Mouse (Mus musculus) ES-E14 (cell line): Measurements from ENCODE around the gene Nxt2. TPM values are rescaled to one million over a fixed set of nuclear protein-coding genes. Genes with fewer than 3 reads are reported as not detected.

Experiments
- DNase-seq: peaks from one replicate; pipeline ENCODE4 v3.0.0-alpha.2; 2013; ENCODE audit warnings: low read depth, low spot score
- H3K27ac ChIP-seq: 2 replicates; pipeline ENCODE4 v1.5.1; 2012; ENCODE audit warnings: low read depth, mild to moderate bottlenecking, low read length, moderate library complexity, mixed read lengths; ENCODE audit not compliant: poor library complexity, insufficient read depth, severe bottlenecking
- H3K36me3 ChIP-seq: 2 replicates; pipeline ENCODE4 v1.6.1; 2012; ENCODE audit warnings: mild to moderate bottlenecking, low read length, moderate library complexity, mixed read lengths; ENCODE audit not compliant: control insufficient read depth, poor library complexity, insufficient read depth, severe bottlenecking
- H3K4me1 ChIP-seq, 2 experiments: fragments of 150-350 bp in 1 of 2; sonication (generic) in 1 of 2; 2 replicates each; pipeline ENCODE4 v1.6.1; 2012; ENCODE audit warnings: low read length in 2 of 2, mild to moderate bottlenecking in 1 of 2, mixed read lengths in 1 of 2; ENCODE audit not compliant: control insufficient read depth in 2 of 2, insufficient read depth in 2 of 2, poor library complexity in 1 of 2
- H3K4me3 ChIP-seq, 2 experiments: fragments of 150-350 bp in 1 of 2; sonication (generic) in 1 of 2; 2 replicates each; pipeline ENCODE4 v1.5.1; 2012; ENCODE audit warnings: low read length in 2 of 2, low read depth in 1 of 2, mild to moderate bottlenecking in 1 of 2, mixed read lengths in 1 of 2; ENCODE audit not compliant: insufficient read depth in 1 of 2, poor library complexity in 1 of 2, severe bottlenecking in 1 of 2
- H3K9ac ChIP-seq: 2 replicates; pipeline ENCODE4 v1.6.1; 2012; ENCODE audit warnings: low read depth, mild to moderate bottlenecking, low read length, mixed read lengths; ENCODE audit not compliant: poor library complexity, insufficient read depth, severe bottlenecking
- H3K9me3 ChIP-seq: fragments of 150-350 bp; sonication (generic); 2 replicates; pipeline ENCODE4 v1.6.1; 2012; ENCODE audit warnings: low read depth, mild to moderate bottlenecking, low read length; ENCODE audit not compliant: control insufficient read depth, insufficient read depth
- CHD2 ChIP-seq: IDR thresholded peaks from 2 replicates; pipeline ENCODE4 v1.6.1; 2014; ENCODE audit warnings: mild to moderate bottlenecking, low read depth, low read length, inconsistent platforms
- HCFC1 ChIP-seq: IDR thresholded peaks from 2 replicates; pipeline ENCODE4 v1.6.1; 2012; ENCODE audit warnings: low read length, inconsistent platforms, borderline replicate concordance; ENCODE audit not compliant: insufficient read depth
- MAFK ChIP-seq: IDR thresholded peaks from 2 replicates; pipeline ENCODE4 v1.6.1; 2014; ENCODE audit warnings: mild to moderate bottlenecking, low read depth, low read length, inconsistent platforms; ENCODE audit not compliant: insufficient read depth
- ZC3H11A ChIP-seq: IDR thresholded peaks from 2 replicates; pipeline ENCODE4 v1.6.1; 2012; ENCODE audit warnings: low read depth, mild to moderate bottlenecking, inconsistent platforms, low read length, borderline replicate concordance
- ZNF384 ChIP-seq: IDR thresholded peaks from 2 replicates; pipeline ENCODE4 v1.6.1; 2012; ENCODE audit warnings: low read depth, low read length, inconsistent platforms
- in situ Hi-C, 2 experiments: fragments of 600-800 bp; cut with MboI; formaldehyde crosslinking; loops; one replicate each; pipeline ENCODE4 v1.15.1; 2025; ENCODE audit warnings: low sequenced_read_pairs in 2 of 2, inconsistent platforms in 1 of 2; ENCODE audit not compliant: unreplicated experiment in 2 of 2
- total RNA-seq: library from RNA; depleted of rRNA; stranded (reverse); fragments of 300-350 nt; gene quantifications from 2 replicates; pipeline ENCODE4 v1.2.3, GENCODE M21; 2012; rRNA removed

The Nxt2 gene
- total RNA-seq, 1 experiment, result 10.1 TPM

DNA sequence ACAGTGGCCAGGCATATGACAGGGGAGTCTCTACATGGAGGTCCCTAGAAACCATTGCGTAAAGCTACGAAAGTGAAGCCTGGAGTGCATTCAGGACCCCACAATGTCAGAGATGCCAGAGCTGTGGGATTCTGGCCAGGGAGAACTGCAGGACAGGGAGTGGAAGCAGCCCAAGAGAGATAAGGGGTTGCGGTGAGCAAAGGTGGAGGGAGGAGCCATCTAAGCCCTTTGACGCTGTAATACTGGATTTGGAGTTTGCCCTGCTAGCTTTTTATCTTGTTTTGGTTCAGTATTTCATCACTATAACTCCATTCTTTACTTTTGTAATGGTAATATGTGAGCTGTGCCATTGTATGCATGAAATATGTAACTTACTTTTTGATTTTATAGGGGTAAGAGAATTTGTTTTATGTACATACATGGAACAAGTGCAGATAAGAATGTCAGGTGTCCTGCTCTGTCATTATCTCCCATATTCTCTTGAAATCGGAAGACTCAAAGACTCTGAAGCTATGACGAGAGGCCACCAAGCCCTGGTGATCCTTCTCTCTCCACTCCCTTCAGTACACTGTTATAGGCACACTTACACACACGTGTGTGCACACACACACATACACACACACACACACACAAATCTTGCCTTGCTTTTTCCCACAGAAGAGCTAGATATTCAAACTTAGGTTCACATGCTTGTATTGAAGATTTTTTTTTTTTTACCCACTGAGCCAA, 23.6 kb downstream of the Nxt2 start:
- Histone ChIP-seq H3K36me3 (no peaks in the 10 kb centered on the region), H3K9me3 (no peaks in the 10 kb centered on the region), H3K27ac (no peak overlapping the region), H3K4me3 (no peak overlapping the region), H3K4me1 (no peaks in the 10 kb centered on the region), H3K9ac (no peak overlapping the region)
- no peak for DNase-seq
- in situ Hi-C loops, result no loop called here
- TF ChIP-seq ZC3H11A, result no peak
- no peak for TF ChIP-seq MAFK

DNA sequence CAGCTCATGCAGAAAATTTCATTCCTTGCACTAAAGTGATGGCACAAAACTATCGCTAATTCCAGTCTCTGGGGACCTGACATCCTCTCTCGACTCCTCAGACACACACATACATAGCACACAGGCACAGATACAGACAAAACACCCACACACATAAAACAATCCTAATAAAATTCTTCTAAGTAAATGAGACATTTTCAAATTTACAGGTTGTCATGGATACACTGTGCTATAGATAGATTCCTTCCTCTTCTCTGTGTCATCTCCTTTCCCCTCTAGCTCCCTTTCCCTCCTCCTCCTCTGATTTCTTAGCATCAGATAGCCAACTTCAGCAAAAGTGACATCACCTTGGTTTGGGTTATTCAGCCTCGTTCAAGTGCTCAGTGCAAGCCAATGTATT, 49.5 kb downstream of the Nxt2 start:
- in situ Hi-C loops, result no loop called here
- H3K36me3 ChIP-seq, result no peaks in the 10 kb centered on the region
- no peaks in the 10 kb centered on the region for H3K9me3 ChIP-seq
- H3K9ac ChIP-seq, result no peak overlapping the region
- H3K4me1 ChIP-seq, result no peaks in the 10 kb centered on the region
- TF ChIP-seq CHD2 (no peak), HCFC1 (no peak), MAFK (no peak), ZC3H11A (no peak), ZNF384 (no peak)
- no peak overlapping the region for H3K27ac ChIP-seq
- DNase-seq, result no peak
- H3K4me3 ChIP-seq, result no peak overlapping the region

DNA sequence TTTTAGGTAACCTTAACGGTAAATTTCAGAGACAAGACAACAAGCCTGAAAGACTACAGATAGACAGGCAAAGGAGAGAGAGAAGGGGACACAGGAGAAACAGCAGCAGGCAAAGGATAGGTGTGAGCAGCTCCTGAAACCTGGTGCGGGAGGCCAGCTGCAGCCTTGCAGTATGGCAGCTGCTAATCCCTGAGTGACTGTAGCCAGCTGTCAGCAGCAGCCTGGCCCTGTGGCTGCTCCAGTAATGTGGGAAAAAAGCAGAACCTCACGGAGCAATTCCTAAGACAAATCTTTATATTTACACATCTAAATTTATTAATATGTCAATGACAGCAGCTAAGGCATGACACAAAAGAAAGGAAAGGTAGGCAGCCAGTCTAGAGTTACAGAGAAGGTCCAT, 50.0 kb downstream of the Nxt2 start:
- H3K27ac ChIP-seq, result no peak overlapping the region
- H3K4me1 ChIP-seq, result no peaks in the 10 kb centered on the region
- H3K4me3 ChIP-seq, result no peak overlapping the region
- TF ChIP-seq CHD2, result no peak
- H3K9me3 ChIP-seq, result no peaks in the 10 kb centered on the region
- H3K36me3 ChIP-seq, result no peaks in the 10 kb centered on the region
- in situ Hi-C loops, result no loop called here
- DNase-seq, result no peak
- H3K9ac ChIP-seq, result no peak overlapping the region

DNA sequence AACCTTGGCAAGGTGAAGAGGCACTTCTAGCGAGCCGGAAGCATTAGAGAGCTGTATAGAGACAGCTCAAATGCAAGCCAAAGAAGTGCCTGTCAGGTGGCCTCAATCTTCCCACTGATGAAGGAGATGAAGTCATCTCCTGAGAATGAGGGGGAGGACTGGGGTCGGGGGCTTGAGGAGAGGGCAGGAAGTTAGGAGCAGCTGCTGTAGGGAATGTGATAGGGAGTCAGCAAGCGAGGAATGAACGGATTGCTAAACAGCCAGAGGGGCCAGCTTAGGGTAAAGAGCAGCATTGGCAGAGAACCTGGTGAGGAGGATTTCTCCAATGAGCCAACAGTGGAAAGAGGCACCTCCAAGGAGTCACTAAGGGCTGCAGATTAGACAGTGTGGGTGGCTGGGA, 59.3 kb downstream of the Nxt2 start:
- H3K36me3 ChIP-seq, result no peaks in the 10 kb centered on the region
- H3K27ac ChIP-seq, result no peak overlapping the region
- H3K9ac ChIP-seq, result no peak overlapping the region
- no peak for DNase-seq
- no peaks in the 10 kb centered on the region for H3K9me3 ChIP-seq
- TF ChIP-seq HCFC1, result no peak
- TF ChIP-seq MAFK, result no peak
- TF ChIP-seq CHD2, result no peak
- no peak for TF ChIP-seq ZC3H11A
- no peak for TF ChIP-seq ZNF384
- in situ Hi-C loops, result no loop called here
- no peak overlapping the region for H3K4me3 ChIP-seq
- no peaks in the 10 kb centered on the region for H3K4me1 ChIP-seq

Other genes starting within 250 kb of the Nxt2 start
- gene Gucy2f, start 29.8 kb upstream of the Nxt2 start, total RNA-seq, result not detected in 2 replicates
- 0.62 and 0.63 TPM in 2 replicates for gene Kcne1l, start 79.5 kb downstream of the Nxt2 start, total RNA-seq
- gene Acsl4, start 163.8 kb downstream of the Nxt2 start, total RNA-seq, result 23.9 and 28.5 TPM in 2 replicates